Mouse (Mus musculus): Measurements from ENCODE around the gene Rora. TPM values are rescaled to one million over a fixed set of nuclear protein-coding genes. Genes with fewer than 3 reads are reported as not detected.

Rora gene
- polyA plus RNA-seq, 1 experiment: 0.06 TPM

DNA sequence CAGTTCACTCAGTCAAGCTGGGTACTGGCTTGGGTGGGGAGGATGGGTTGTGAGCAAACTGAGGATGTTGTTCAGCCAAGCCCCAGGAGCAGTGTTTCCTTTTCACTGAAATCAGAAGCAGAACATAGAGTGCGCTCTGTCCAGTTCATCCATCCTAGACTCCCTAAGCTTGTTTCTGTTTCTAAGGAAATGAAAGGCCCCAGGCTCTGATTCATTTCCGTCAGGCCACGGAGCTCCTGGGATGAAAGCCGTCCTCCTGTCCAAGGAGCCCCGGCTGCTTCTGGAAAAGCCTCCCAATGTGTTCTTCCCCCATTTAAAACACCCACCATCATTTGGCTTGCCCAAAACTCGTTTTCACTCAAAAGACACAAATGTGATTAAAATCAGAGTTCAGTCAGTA is 589.0 kb downstream of the Rora start:
- Histone ChIP-seq H3K79me3 (ENCODE audit: low read depth) (no peaks in the 10 kb centered on the region), H3ac (ENCODE audit: control insufficient read depth, insufficient read length, low read depth) (no peak overlapping the region), H3K36me3 (ENCODE audit: control insufficient read depth, insufficient read depth) (no peaks in the 10 kb centered on the region), H3K27me3 (ENCODE audit: control insufficient read depth, insufficient read depth, insufficient read length) (no peaks in the 10 kb centered on the region), H3K79me2 (ENCODE audit: control insufficient read depth, insufficient read depth) (no peaks in the 10 kb centered on the region), H3K4me3 (ENCODE audit: insufficient read depth, poor library complexity, severe bottlenecking) (no peak overlapping the region)
- TF ChIP-seq CEBPB (IDR thresholded peaks at IDR 0.05; ENCODE audit: low read depth) (no peak), MYOD1 (IDR thresholded peaks at IDR 0.05; ENCODE audit: control insufficient read depth, insufficient read length, low read depth) (no peak), CTCF (IDR thresholded peaks at IDR 0.05; ENCODE audit: control insufficient read depth, insufficient read depth, insufficient read length) (no peak), FOSL1 (IDR thresholded peaks at IDR 0.05; ENCODE audit: insufficient read depth, low read length, poor library complexity, severe bottlenecking) (no peak), MYOG (IDR thresholded peaks at IDR 0.05; ENCODE audit: control insufficient read depth, extremely low read depth, insufficient read length) (no peak), USF1 (IDR thresholded peaks at IDR 0.05; ENCODE audit: low read depth) (no peak), MAX (IDR thresholded peaks at IDR 0.05) (no peak)

DNA sequence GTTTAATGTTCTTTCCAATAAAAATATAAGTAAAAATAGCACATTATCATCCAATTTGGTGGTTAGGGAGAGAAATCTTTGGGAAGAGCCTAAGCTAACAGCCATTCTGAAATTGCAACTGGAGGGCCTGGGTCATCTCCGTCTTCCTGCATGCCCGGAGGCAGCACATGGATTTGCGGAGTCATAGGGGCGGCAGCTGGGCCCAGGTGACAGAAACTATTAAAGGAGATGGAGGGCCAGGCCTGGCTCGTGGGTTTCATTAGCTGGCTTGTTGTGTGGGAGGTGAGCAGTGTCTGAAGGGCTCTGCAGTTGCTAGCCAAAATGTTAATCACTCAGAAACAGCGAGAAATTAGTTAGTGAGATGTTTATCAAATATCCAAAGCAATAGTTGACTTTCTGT is 590.0 kb downstream of the Rora start:
- no peaks in the 10 kb centered on the region for H3K79me2 ChIP-seq (ENCODE audit: control insufficient read depth, insufficient read depth)
- H3K27me3 ChIP-seq (ENCODE audit: control insufficient read depth, insufficient read depth, insufficient read length): no peaks in the 10 kb centered on the region
- H3K4me3 ChIP-seq (ENCODE audit: insufficient read depth, poor library complexity, severe bottlenecking): no peak overlapping the region
- no peak overlapping the region for H3ac ChIP-seq (ENCODE audit: control insufficient read depth, insufficient read length, low read depth)
- no peaks in the 10 kb centered on the region for H3K36me3 ChIP-seq (ENCODE audit: control insufficient read depth, insufficient read depth)
- no peak for TF ChIP-seq USF1 (IDR thresholded peaks at IDR 0.05; ENCODE audit: low read depth)
- no peak for TF ChIP-seq CTCF (IDR thresholded peaks at IDR 0.05; ENCODE audit: control insufficient read depth, insufficient read depth, insufficient read length)
- no peak for TF ChIP-seq MYOD1 (IDR thresholded peaks at IDR 0.05; ENCODE audit: control insufficient read depth, insufficient read length, low read depth)
- no peak for TF ChIP-seq FOSL1 (IDR thresholded peaks at IDR 0.05; ENCODE audit: insufficient read depth, low read length, poor library complexity, severe bottlenecking)
- TF ChIP-seq MAX (IDR thresholded peaks at IDR 0.05): no peak
- no peak for TF ChIP-seq CEBPB (IDR thresholded peaks at IDR 0.05; ENCODE audit: low read depth)
- no peak for TF ChIP-seq MYOG (IDR thresholded peaks at IDR 0.05; ENCODE audit: control insufficient read depth, extremely low read depth, insufficient read length)
- H3K79me3 ChIP-seq (ENCODE audit: low read depth): no peaks in the 10 kb centered on the region

DNA sequence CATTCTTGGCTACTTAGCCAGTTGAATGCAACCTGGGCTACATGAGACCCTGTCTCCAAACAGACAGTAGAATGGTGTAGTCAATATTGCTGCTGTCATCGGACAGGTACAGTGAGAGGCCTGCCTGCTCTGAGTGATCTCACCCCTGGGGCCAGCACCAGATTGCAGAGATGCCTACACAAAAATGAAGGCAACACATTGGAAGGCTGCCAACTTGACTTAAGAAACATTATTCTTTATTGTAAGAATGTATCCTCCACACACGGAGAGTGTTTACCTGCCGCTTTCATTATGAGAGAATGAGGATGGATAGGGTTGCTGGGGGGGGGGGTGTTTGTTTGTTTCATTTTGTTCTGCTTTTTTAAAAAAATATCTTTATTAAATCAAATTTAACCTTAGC is 592.6 kb downstream of the Rora start:
- TF ChIP-seq USF1 (IDR thresholded peaks at IDR 0.05; ENCODE audit: low read depth): no peak
- TF ChIP-seq MAX (IDR thresholded peaks at IDR 0.05): no peak
- no peak overlapping the region for H3ac ChIP-seq (ENCODE audit: control insufficient read depth, insufficient read length, low read depth)

DNA sequence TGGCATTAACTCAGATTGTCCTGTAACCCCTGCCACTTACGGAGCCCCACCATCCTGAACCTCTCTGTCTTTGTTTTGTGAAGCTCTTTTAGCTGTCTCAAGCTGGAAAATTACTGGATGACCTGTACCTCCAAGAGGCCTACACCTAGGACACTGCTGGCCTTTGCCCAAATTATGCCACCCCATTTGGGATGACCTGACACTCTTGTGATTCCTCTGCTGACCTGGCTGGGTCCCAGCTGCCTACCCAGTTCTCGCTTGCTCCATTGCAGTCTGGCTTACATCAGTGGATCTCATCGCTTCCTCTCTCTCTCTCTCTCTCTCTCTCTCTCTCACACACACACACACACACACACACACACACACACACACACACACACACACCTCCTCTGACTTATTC is 596.0 kb downstream of the Rora start:
- Histone ChIP-seq H3K4me3 (ENCODE audit: insufficient read depth, poor library complexity, severe bottlenecking) (no peak overlapping the region), H3K27me3 (ENCODE audit: control insufficient read depth, insufficient read depth, insufficient read length) (peaks cover 16% of the 10 kb centered on the region), H3K79me2 (ENCODE audit: control insufficient read depth, insufficient read depth) (no peaks in the 10 kb centered on the region), H3K36me3 (ENCODE audit: control insufficient read depth, insufficient read depth) (no peaks in the 10 kb centered on the region), H3K79me3 (ENCODE audit: low read depth) (no peaks in the 10 kb centered on the region), H3ac (ENCODE audit: control insufficient read depth, insufficient read length, low read depth) (no peak overlapping the region)
- TF ChIP-seq CEBPB (IDR thresholded peaks at IDR 0.05; ENCODE audit: low read depth): no peak
- no peak for TF ChIP-seq CTCF (IDR thresholded peaks at IDR 0.05; ENCODE audit: control insufficient read depth, insufficient read depth, insufficient read length)
- no peak for TF ChIP-seq USF1 (IDR thresholded peaks at IDR 0.05; ENCODE audit: low read depth)
- no peak for TF ChIP-seq MAX (IDR thresholded peaks at IDR 0.05)
- no peak for TF ChIP-seq MYOG (IDR thresholded peaks at IDR 0.05; ENCODE audit: control insufficient read depth, extremely low read depth, insufficient read length)
- no peak for TF ChIP-seq FOSL1 (IDR thresholded peaks at IDR 0.05; ENCODE audit: insufficient read depth, low read length, poor library complexity, severe bottlenecking)
- no peak for TF ChIP-seq MYOD1 (IDR thresholded peaks at IDR 0.05; ENCODE audit: control insufficient read depth, insufficient read length, low read depth)

More for the DNA sequence above, 592.6 kb downstream of the Rora start:
- Histone ChIP-seq H3K4me3 (ENCODE audit: insufficient read depth, poor library complexity, severe bottlenecking) (no peak overlapping the region), H3K27me3 (ENCODE audit: control insufficient read depth, insufficient read depth, insufficient read length) (peaks cover 8% of the 10 kb centered on the region), H3K79me3 (ENCODE audit: low read depth) (no peaks in the 10 kb centered on the region), H3K79me2 (ENCODE audit: control insufficient read depth, insufficient read depth) (no peaks in the 10 kb centered on the region), H3K36me3 (ENCODE audit: control insufficient read depth, insufficient read depth) (no peaks in the 10 kb centered on the region)

DNA sequence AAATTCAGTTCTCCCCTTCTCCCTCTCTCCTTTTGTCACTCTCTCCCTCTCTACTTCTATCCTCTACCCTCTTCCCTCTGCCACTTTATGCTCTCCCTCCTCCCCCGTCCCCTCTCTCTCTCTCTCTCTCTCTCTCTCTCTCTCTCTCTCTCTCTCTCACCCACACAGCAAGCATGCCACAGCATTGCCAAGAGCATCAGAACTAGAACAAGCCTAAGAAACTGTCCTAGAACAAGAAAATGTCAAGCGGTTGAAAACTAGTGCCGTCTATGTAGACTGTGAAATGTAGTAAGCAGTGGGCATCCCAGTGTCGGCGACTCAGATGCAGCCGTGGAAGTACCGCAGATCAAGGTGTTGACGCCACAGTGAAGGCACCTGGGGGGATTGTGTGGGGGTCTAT is 596.7 kb downstream of the Rora start:
- Histone ChIP-seq H3K79me2 (ENCODE audit: control insufficient read depth, insufficient read depth) (no peaks in the 10 kb centered on the region), H3ac (ENCODE audit: control insufficient read depth, insufficient read length, low read depth) (no peak overlapping the region)
- no peak for TF ChIP-seq MYOG (IDR thresholded peaks at IDR 0.05; ENCODE audit: control insufficient read depth, extremely low read depth, insufficient read length)
- TF ChIP-seq CEBPB (IDR thresholded peaks at IDR 0.05; ENCODE audit: low read depth): no peak
- no peak for TF ChIP-seq FOSL1 (IDR thresholded peaks at IDR 0.05; ENCODE audit: insufficient read depth, low read length, poor library complexity, severe bottlenecking)
- no peak for TF ChIP-seq USF1 (IDR thresholded peaks at IDR 0.05; ENCODE audit: low read depth)
- no peak for TF ChIP-seq MYOD1 (IDR thresholded peaks at IDR 0.05; ENCODE audit: control insufficient read depth, insufficient read length, low read depth)
- TF ChIP-seq CTCF (IDR thresholded peaks at IDR 0.05; ENCODE audit: control insufficient read depth, insufficient read depth, insufficient read length): no peak
- TF ChIP-seq MAX (IDR thresholded peaks at IDR 0.05): no peak

DNA sequence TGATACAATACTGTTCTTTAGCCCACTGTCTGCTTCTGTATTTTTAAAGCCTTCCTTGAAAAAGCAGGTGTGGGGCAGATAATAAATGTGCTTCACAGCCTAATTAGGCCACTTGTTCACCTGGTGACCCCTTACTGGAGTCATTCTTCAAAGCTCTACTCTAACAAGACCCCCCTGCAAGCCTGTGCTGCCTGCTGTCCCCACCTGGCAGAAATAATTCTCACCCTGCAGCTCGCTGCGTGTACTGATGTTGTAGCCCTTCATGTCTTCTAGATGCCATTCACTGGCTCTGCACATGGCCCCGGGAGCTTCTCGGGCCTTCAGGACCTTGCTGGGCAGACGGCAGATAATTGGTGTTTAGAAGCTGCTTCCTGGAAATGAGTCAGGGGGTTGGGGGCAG is 604.9 kb downstream of the Rora start:
- H3K27me3 ChIP-seq (ENCODE audit: control insufficient read depth, insufficient read depth, insufficient read length): peaks cover 3% of the 10 kb centered on the region
- no peak overlapping the region for H3ac ChIP-seq (ENCODE audit: control insufficient read depth, insufficient read length, low read depth)
- TF ChIP-seq FOSL1 (IDR thresholded peaks at IDR 0.05; ENCODE audit: insufficient read depth, low read length, poor library complexity, severe bottlenecking): no peak
- H3K79me3 ChIP-seq (ENCODE audit: low read depth): no peaks in the 10 kb centered on the region
- no peak overlapping the region for H3K4me3 ChIP-seq (ENCODE audit: insufficient read depth, poor library complexity, severe bottlenecking)
- no peaks in the 10 kb centered on the region for H3K79me2 ChIP-seq (ENCODE audit: control insufficient read depth, insufficient read depth)
- H3K36me3 ChIP-seq (ENCODE audit: control insufficient read depth, insufficient read depth): no peaks in the 10 kb centered on the region

More for the DNA sequence above, 596.7 kb downstream of the Rora start:
- Histone ChIP-seq H3K79me3 (ENCODE audit: low read depth) (no peaks in the 10 kb centered on the region), H3K4me3 (ENCODE audit: insufficient read depth, poor library complexity, severe bottlenecking) (no peak overlapping the region), H3K27me3 (ENCODE audit: control insufficient read depth, insufficient read depth, insufficient read length) (peaks cover 16% of the 10 kb centered on the region), H3K36me3 (ENCODE audit: control insufficient read depth, insufficient read depth) (no peaks in the 10 kb centered on the region)
